Mouse (Mus musculus) stomach, postnatal 0 days (tissue): ENCODE results near the gene U90926.

Experiments
- CTCF ChIP-seq: IDR thresholded peaks from 2 replicates; pipeline ENCODE4 v1.5.1; 2016; ENCODE audit warnings: antibody characterized with exemption, low read depth, mild to moderate bottlenecking, moderate library complexity
- EP300 ChIP-seq: optimal IDR thresholded peaks from 2 replicates; pipeline ENCODE3; 2016; ENCODE audit warnings: antibody characterized with exemption

- TF ChIP-seq CTCF (no peak), EP300 (no peak)
Observed at GRCm38 (mm10) chr5:92198266-92198665, 16.9 kb downstream of the U90926 start.
